ENCODE assay signal across 7 mouse cellular contexts in genomic region chr15:81960171-81961077, GRCm38 (mm10). TPM values are rescaled to one million over a fixed set of nuclear protein-coding genes. Genes with fewer than 3 reads are reported as not detected.
A peak's percentile ranks its signal among the peaks of the same experiment; 100 is the strongest.
DNase-seq lines count a peak whose midpoint lies in the region; ATAC-seq and TF ChIP-seq lines count a peak whose summit lies in the region.

Gene Pmm1, minus strand, starts transcription at chr15:81960930.

- H3K27me3 ChIP-seq in embryonic facial prominence, embryonic 10.5 days (replicated peaks; ENCODE audit: low read depth, poor library complexity, severe bottlenecking): no peaks in the 10 kb centered on the region
- no peaks in the 10 kb centered on the region for H3K27me3 ChIP-seq in intestine, postnatal 0 days (replicated peaks; ENCODE audit: control insufficient read depth, insufficient read depth, low read length)
- H3K27me3 ChIP-seq in midbrain, embryonic 12.5 days: no peaks in the 10 kb centered on the region
- no peaks in the 10 kb centered on the region for H3K27me3 ChIP-seq in small intestine, adult 2 months (ENCODE audit: control insufficient read depth, insufficient read depth, low read length)

- peak within 1 kb of the TSS; percentile 79 for H3K4me2 ChIP-seq in intestine, postnatal 0 days (replicated peaks; ENCODE audit: low read depth)
- H3K4me2 ChIP-seq in midbrain, embryonic 12.5 days (replicated peaks): peak within 1 kb of the TSS; percentile 97

- TF ChIP-seq CTCF in intestine, postnatal 0 days (IDR thresholded peaks at IDR 0.05; ENCODE audit: low read depth): peak; percentile 90
- peak; percentile 66 for TF ChIP-seq CTCF in small intestine, adult 2 months (IDR thresholded peaks at IDR 0.05; ENCODE audit: extremely low read depth, insufficient read length, insufficient replicate concordance, low read depth, low read length)

- under 1% methylated on average over 77 of the region's 77 CpGs for WGBS in embryonic facial prominence, embryonic 10.5 days
- under 1% methylated on average over 77 of the region's 77 CpGs for WGBS in intestine, postnatal 0 days
- under 1% methylated on average over 72 of the region's 77 CpGs for WGBS in midbrain, embryonic 12.5 days
- under 1% methylated on average over 77 of the region's 77 CpGs for WGBS in small intestine, adult 2 months

- peak; percentile 99 for DNase-seq in adrenal gland, postnatal 10 days
- DNase-seq in embryonic facial prominence, embryonic 10.5 days (ENCODE audit: low spot score): peak; percentile 99
- DNase-seq in gonadal fat pad, adult 2 months (ENCODE audit: low read depth): peak; percentile 68
- peak; percentile 99 for DNase-seq in left cerebral cortex, postnatal 4 days

- H3K9ac ChIP-seq in intestine, postnatal 0 days (ENCODE audit: low read depth, low read length): peak within 1 kb of the TSS; percentile 55
- peak within 1 kb of the TSS; percentile 66 for H3K9ac ChIP-seq in midbrain, embryonic 12.5 days (replicated peaks)

- peaks cover 4% of the 10 kb centered on the region; the same call in 1 of the 2 replicates for H3K36me3 ChIP-seq in embryonic facial prominence, embryonic 10.5 days (replicated peaks)
- H3K36me3 ChIP-seq in intestine, postnatal 0 days (ENCODE audit: control insufficient read depth, insufficient read depth): peaks cover under 1% of the 10 kb centered on the region; the same call in 1 of the 2 replicates
- no peaks in the 10 kb centered on the region for H3K36me3 ChIP-seq in midbrain, embryonic 12.5 days
- 0 out of 2 replicates have a peak, but pooled peaks cover under 1% of the 10 kb centered on the region for H3K36me3 ChIP-seq in small intestine, adult 2 months (ENCODE audit: control insufficient read depth, insufficient read depth, low read length)

- peak; percentile 95 for ATAC-seq in intestine, postnatal 0 days
- ATAC-seq in midbrain, embryonic 12.5 days (ENCODE audit: low FRiP score, low read depth): peak; percentile 96

- peak within 1 kb of the TSS; percentile 81 for H3K27ac ChIP-seq in embryonic facial prominence, embryonic 10.5 days (replicated peaks)
- H3K27ac ChIP-seq in intestine, postnatal 0 days (ENCODE audit: low read depth, low read length): peak within 1 kb of the TSS; percentile 62
- peak within 1 kb of the TSS; percentile 79 for H3K27ac ChIP-seq in midbrain, embryonic 12.5 days (replicated peaks)
- peak within 1 kb of the TSS; percentile 27 for H3K27ac ChIP-seq in small intestine, adult 2 months (ENCODE audit: insufficient read depth, low read depth, low read length)

- H3K9me3 ChIP-seq in embryonic facial prominence, embryonic 10.5 days: no peaks in the 10 kb centered on the region
- H3K9me3 ChIP-seq in intestine, postnatal 0 days (ENCODE audit: control insufficient read depth): no peaks in the 10 kb centered on the region
- no peaks in the 10 kb centered on the region for H3K9me3 ChIP-seq in midbrain, embryonic 12.5 days

- TF ChIP-seq POLR2A in small intestine, adult 2 months (IDR thresholded peaks at IDR 0.05; ENCODE audit: low read depth, low read length): peak; percentile 49; the same call in 1 of the 2 replicates

- H3K4me3 ChIP-seq in embryonic facial prominence, embryonic 10.5 days: peak within 1 kb of the TSS; percentile 81
- H3K4me3 ChIP-seq in intestine, postnatal 0 days (ENCODE audit: low read depth, low read length): peak within 1 kb of the TSS; percentile 59
- H3K4me3 ChIP-seq in midbrain, embryonic 12.5 days: peak within 1 kb of the TSS; percentile 58
- peak within 1 kb of the TSS; percentile 72 for H3K4me3 ChIP-seq in small intestine, adult 2 months (ENCODE audit: low read depth, low read length)

- intact Hi-C loops in left cerebral cortex, postnatal 4 days (cut with DNase I): no loop called here

- H3K4me1 ChIP-seq in embryonic facial prominence, embryonic 10.5 days: peaks cover 20% of the 10 kb centered on the region
- no peaks in the 10 kb centered on the region for H3K4me1 ChIP-seq in intestine, postnatal 0 days (replicated peaks; ENCODE audit: control insufficient read depth, insufficient read depth, low read length)
- H3K4me1 ChIP-seq in midbrain, embryonic 12.5 days: no peaks in the 10 kb centered on the region
- no peaks in the 10 kb centered on the region; the same call in 1 of the 2 replicates for H3K4me1 ChIP-seq in small intestine, adult 2 months (ENCODE audit: control insufficient read depth, insufficient read depth, insufficient read length, low read length)

RNA-seq across cellular contexts. Expression of gene Pmm1, which starts in this region (rescaled TPM):
- 10 to 100 TPM; 81.4 to 94.8 TPM for total RNA-seq in adrenal gland, postnatal 10 days (2021)
- 21.9 and 26.9 TPM in 2 replicates for polyA plus RNA-seq in embryonic facial prominence, embryonic 10.5 days (2016; fragmentation: Nextera tagmentation; extraction: Ambion mirVana)
- 59.5 and 76.2 TPM in 2 replicates for polyA plus RNA-seq in gonadal fat pad, adult 2 months (2012; rRNA removed)
- polyA plus RNA-seq in intestine, postnatal 0 days (2015; fragmentation: Nextera tagmentation; extraction: Ambion mirVana): 14.5 and 15.8 TPM in 2 replicates
- 100 to 1,000 TPM; 138 to 140 TPM for total RNA-seq in left cerebral cortex, postnatal 4 days (2021)
- 26.6 and 30.4 TPM in 2 replicates for polyA plus RNA-seq in midbrain, embryonic 12.5 days (2016; fragmentation: Nextera tagmentation; extraction: Ambion mirVana)
- polyA plus RNA-seq in small intestine, adult 2 months (2012; rRNA removed): 18.9 and 22.0 TPM in 2 replicates

Comparison
In these comparisons a context has a peak if more than half of its experiments do, and no peak if none do; other contexts are left out.
1. Peak in every context shown above with its lines: DNase-seq, ATAC-seq, H3K4me3 ChIP-seq and H3K27ac ChIP-seq.
2. H3K27ac ChIP-seq: peak in every context shown above with its lines; median percentile 81 in embryonic facial prominence, embryonic 10.5 days; 79 in midbrain, embryonic 12.5 days; 62 in intestine, postnatal 0 days; 27 in small intestine, adult 2 months.